Mouse (Mus musculus): ENCODE measurements around the gene Nubp2. TPM values are rescaled to one million over a fixed set of nuclear protein-coding genes. Genes with fewer than 3 reads are reported as not detected.

Nubp2 gene
- 35.0 and 44.2 TPM in 2 replicates for polyA plus RNA-seq (2012; rRNA removed; ENCODE audit: low replicate concordance)

DNA sequence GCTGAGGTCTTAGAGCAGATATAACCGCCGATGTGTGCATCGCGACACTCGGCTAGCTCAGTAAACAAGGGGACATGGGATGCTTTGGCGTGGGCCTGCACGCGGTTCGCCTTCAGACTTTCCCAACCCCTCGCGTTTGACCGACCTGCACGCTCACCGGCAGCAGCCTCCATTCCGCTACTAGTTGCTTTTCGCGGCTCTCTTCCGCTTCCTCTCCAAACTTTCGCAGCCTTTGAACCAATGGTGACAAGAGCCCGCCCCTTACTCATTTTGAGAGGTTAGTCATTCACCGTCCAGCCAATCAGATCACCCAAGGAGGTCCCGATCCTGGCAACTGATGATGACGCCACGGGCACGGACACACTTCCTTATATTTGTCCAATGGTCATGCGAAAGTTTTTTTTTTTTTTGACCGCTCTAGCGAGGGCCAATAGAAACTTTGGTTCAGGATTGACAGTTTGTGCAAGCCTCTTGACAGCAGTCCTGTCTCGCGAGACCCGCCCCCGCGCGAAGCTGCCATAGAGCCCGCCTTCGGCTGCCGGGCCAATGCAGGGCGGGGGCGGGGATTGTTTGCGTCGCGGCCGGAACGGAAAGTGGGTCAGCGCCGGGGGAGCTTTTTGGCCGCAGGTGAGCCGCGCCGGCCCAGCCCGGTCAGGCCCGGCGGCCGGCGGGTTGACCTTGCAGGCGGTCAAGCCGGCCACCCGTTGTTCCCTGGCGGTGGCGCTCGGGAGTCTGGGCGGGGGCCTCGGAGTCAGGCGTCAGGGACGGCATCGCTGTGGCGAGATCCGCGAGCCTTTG lies at the start of gene Nubp2, which contains the start of gene Spsb3:
Gene Nubp2, minus strand, starts transcription at position 216 of the 798 bp plus-strand sequence.
Gene Spsb3, plus strand, starts transcription at position 510 of the 798 bp plus-strand sequence.

DNA sequence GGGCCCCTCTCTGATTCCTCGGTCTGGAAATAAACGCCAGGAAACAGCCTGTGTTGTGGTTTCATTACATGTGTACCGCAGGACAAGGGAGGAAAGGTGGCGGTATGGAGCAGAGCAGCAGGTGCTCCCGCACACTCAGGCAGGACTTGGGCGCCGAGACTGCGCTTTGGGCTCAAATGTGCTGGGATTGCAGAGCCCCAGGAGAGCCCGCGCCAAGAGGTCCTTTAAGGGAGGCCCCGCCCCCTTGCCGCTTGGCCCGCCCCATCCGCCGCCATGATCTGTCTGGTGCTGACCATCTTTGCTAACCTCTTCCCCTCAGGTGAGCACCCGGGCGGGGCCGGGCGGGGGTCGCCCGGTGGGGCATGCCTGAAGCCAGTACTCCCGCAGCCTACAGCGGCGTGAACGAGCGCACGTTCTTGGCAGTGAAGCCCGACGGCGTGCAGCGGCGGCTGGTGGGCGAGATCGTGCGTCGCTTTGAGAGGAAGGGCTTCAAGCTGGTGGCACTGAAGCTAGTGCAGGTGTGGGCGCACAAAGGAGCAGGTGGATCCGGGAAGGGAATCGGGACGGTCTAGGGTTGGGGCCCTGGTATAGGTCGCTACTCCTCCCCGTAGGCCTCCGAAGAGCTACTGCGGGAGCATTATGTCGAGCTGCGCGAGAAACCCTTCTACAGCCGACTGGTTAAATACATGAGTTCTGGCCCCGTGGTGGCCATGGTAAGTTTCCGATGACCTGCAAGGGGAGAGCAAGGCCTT lies 10.3 kb upstream of the Nubp2 start, which contains the start of gene Nme3:
Gene Nme3, plus strand, starts transcription at position 260 of the 752 bp plus-strand sequence.

DNA sequence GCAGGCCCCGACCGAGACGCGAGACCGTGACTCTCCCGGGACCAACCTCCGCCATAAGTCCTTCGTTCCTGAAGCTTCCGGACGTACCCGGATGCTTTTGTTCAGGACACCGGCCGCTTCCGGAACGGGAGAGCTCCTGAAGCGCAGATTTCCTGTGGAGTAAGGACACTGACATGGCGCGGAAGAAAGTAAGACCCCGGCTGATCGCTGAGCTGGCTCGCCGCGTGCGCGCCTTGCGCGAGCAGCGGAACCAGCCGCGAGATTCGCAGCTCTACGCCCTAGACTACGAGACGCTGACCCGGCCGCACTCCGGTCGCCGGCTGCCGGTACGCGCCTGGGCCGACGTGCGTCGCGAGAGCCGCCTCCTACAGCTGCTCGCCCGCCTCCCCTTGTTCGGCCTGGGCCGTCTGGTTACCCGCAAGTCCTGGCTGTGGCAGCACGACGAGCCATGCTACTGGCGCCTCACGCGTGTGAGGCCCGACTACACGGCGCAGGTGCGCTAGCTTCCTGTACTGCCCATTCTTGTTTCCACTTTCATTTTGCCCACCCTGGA lies 8.9 kb upstream of the Nubp2 start, which contains the start of the genes Eme2 and Mrps34:
Gene Eme2, minus strand, starts transcription at position 93 of the 553 bp plus-strand sequence.
Gene Mrps34, plus strand, starts transcription at position 122 of the 553 bp plus-strand sequence.

DNA sequence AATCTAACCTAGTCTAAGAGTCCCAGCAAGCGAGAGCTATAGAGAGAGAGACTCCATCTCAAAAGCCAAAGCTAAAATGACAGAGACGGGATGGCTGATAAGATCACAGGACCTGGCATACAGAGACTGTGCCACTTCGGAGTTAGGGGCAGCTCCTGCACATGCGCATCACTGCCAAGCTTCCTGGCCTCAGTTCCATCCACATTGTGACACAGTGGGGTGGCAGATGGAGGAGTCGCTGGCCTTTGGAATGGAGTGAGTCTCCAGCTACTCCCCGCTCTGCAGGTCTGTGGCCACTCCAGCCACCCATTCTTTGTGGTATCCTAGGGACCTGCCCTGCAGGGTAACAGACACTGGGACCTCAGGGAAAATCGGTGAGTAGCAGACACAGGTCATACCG lies 20.4 kb downstream of the Nubp2 start, which contains the start of gene Igfals:
Gene Igfals, plus strand, starts transcription at position 222 of the 400 bp plus-strand sequence.

DNA sequence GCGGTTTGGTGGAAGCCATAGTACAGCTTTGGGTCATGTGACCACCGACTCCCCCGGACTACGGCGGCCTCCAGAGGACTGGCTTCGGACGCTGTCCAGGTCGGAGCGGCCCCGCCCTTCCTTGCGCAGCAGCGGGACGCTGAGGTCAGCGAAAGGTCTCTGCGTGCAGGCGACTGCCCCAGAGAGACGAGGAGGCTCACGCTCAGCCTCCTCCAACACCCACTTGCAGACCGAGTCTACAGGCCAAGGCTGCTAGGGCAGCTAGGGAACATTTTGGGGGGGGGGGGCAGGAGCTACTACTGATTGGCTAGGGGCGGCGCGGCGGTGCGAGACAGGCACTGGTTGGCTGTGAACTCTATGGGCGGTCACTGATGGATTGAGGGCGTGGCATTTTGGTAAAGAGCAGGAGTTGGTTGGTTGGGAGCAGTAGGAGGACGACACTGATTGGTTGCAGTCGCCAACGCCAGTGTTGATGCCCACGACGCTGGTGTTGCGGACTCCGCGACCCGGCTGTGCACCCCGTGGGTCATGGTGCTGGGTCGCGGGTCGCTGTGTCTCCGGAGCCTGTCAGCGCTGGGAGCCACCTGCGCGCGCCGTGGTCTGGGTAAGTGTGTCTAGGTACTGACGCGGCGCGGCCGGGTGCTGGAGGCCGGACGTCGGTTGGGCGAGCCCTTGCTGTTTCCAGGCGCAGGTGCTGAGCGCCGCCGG lies 35.9 kb downstream of the Nubp2 start, which contains the start of gene Fahd1:
Gene Fahd1, minus strand, starts transcription at position 300 of the 708 bp plus-strand sequence.

DNA sequence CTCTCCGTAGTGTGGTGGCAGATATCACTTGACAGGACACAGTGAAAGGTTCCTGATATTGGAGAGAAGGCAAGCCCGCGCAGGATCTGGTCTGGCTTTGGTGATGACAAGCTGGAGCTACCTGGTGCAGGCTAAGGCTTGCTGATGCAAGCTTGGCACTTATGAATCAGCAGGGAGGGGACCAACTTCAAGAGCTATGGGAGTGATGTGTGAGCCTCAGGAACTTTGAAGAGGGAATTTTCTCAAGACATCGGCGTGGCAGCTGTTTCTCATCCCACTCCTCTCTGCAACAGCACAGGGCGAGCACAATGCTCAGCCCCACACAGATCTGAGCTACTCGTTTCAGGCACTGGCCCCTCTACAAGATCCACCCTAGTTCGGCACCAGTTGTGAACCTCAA lies 46.3 kb downstream of the Nubp2 start, which contains the start of gene Hagh:
Gene Hagh, plus strand, starts transcription at position 302 of the 400 bp plus-strand sequence.

Other genes starting within 250 kb of the Nubp2 start
- 101 and 134 TPM in 2 replicates for gene Slc9a3r2, start 236.0 kb downstream of the Nubp2 start, polyA plus RNA-seq (2012; rRNA removed; ENCODE audit: low replicate concordance)
- 1.4 TPM in 2 replicates for gene Npw, start 227.9 kb downstream of the Nubp2 start, polyA plus RNA-seq (2012; rRNA removed; ENCODE audit: low replicate concordance)
- 81.2 and 105 TPM in 2 replicates for gene Zfp598, start 216.7 kb downstream of the Nubp2 start, polyA plus RNA-seq (2012; rRNA removed; ENCODE audit: low replicate concordance)
- 0.53 and 0.68 TPM in 2 replicates for gene Syngr3, start 196.4 kb downstream of the Nubp2 start, polyA plus RNA-seq (2012; rRNA removed; ENCODE audit: low replicate concordance)
- 19.5 and 47.8 TPM in 2 replicates for gene Gfer, start 190.2 kb downstream of the Nubp2 start, polyA plus RNA-seq (2012; rRNA removed; ENCODE audit: low replicate concordance)
- gene Noxo1, start 190.1 kb downstream of the Nubp2 start, polyA plus RNA-seq (2012; rRNA removed; ENCODE audit: low replicate concordance) = 15.3 and 20.5 TPM in 2 replicates
- 68.7 and 69.0 TPM in 2 replicates for gene Tbl3, start 178.7 kb downstream of the Nubp2 start, polyA plus RNA-seq (2012; rRNA removed; ENCODE audit: low replicate concordance)
- 0.29 and 0.32 TPM in 2 replicates for gene Rnf151, start 168.3 kb downstream of the Nubp2 start, polyA plus RNA-seq (2012; rRNA removed; ENCODE audit: low replicate concordance)
- gene Rps2, start 168.2 kb downstream of the Nubp2 start, polyA plus RNA-seq (2012; rRNA removed; ENCODE audit: low replicate concordance) = 3,623 and 3,713 TPM in 2 replicates
- 314 and 333 TPM in 2 replicates for gene Ndufb10, start 161.9 kb downstream of the Nubp2 start, polyA plus RNA-seq (2012; rRNA removed; ENCODE audit: low replicate concordance)
- gene Rpl3l, start 158.5 kb downstream of the Nubp2 start, polyA plus RNA-seq (2012; rRNA removed; ENCODE audit: low replicate concordance) = 0.10 and 83.4 TPM in 2 replicates
- gene Msrb1, start 149.7 kb downstream of the Nubp2 start, polyA plus RNA-seq (2012; rRNA removed; ENCODE audit: low replicate concordance) = 103 and 146 TPM in 2 replicates
- gene Hs3st6, start 133.4 kb downstream of the Nubp2 start, polyA plus RNA-seq (2012; rRNA removed; ENCODE audit: low replicate concordance) = 20.7 and 49.9 TPM in 2 replicates
- gene Meiob, start 82.1 kb downstream of the Nubp2 start, polyA plus RNA-seq (2012; rRNA removed; ENCODE audit: low replicate concordance) = 0.16 TPM in 1 of 2 replicates, not detected in the other
- 160 and 221 TPM in 2 replicates for gene Hagh, start 46.2 kb downstream of the Nubp2 start, polyA plus RNA-seq (2012; rRNA removed; ENCODE audit: low replicate concordance)
- gene Fahd1, start 36.0 kb downstream of the Nubp2 start, polyA plus RNA-seq (2012; rRNA removed; ENCODE audit: low replicate concordance) = 13.5 and 15.0 TPM in 2 replicates
- gene Igfals, start 20.4 kb downstream of the Nubp2 start, polyA plus RNA-seq (2012; rRNA removed; ENCODE audit: low replicate concordance) = 66.4 and 103 TPM in 2 replicates
- gene Spsb3, start 294 bp upstream of the Nubp2 start, polyA plus RNA-seq (2012; rRNA removed; ENCODE audit: low replicate concordance) = 84.0 and 161 TPM in 2 replicates
- 35.4 and 48.3 TPM in 2 replicates for gene Eme2, start 8.7 kb upstream of the Nubp2 start, polyA plus RNA-seq (2012; rRNA removed; ENCODE audit: low replicate concordance)
- 108 and 263 TPM in 2 replicates for gene Mrps34, start 8.8 kb upstream of the Nubp2 start, polyA plus RNA-seq (2012; rRNA removed; ENCODE audit: low replicate concordance)
- gene Nme3, start 10.2 kb upstream of the Nubp2 start, polyA plus RNA-seq (2012; rRNA removed; ENCODE audit: low replicate concordance) = 50.7 and 54.5 TPM in 2 replicates
- gene Mapk8ip3, start 50.6 kb upstream of the Nubp2 start, polyA plus RNA-seq (2012; rRNA removed; ENCODE audit: low replicate concordance) = 128 and 130 TPM in 2 replicates
- 5.4 and 11.3 TPM in 2 replicates for gene Jpt2, start 74.3 kb upstream of the Nubp2 start, polyA plus RNA-seq (2012; rRNA removed; ENCODE audit: low replicate concordance)
- 17.1 and 23.3 TPM in 2 replicates for gene Cramp1l, start 129.4 kb upstream of the Nubp2 start, polyA plus RNA-seq (2012; rRNA removed; ENCODE audit: low replicate concordance)
- gene Ift140, start 129.7 kb upstream of the Nubp2 start, polyA plus RNA-seq (2012; rRNA removed; ENCODE audit: low replicate concordance) = 14.5 and 16.9 TPM in 2 replicates
- gene Tmem204, start 197.2 kb upstream of the Nubp2 start, polyA plus RNA-seq (2012; rRNA removed; ENCODE audit: low replicate concordance) = 39.7 and 51.0 TPM in 2 replicates
- gene Telo2, start 229.6 kb upstream of the Nubp2 start, polyA plus RNA-seq (2012; rRNA removed; ENCODE audit: low replicate concordance) = 25.0 and 25.6 TPM in 2 replicates
- 0.20 TPM in 1 of 2 replicates, not detected in the other for gene Ptx4, start 234.4 kb upstream of the Nubp2 start, polyA plus RNA-seq (2012; rRNA removed; ENCODE audit: low replicate concordance)
- 37.0 and 43.4 TPM in 2 replicates for gene Clcn7, start 247.0 kb upstream of the Nubp2 start, polyA plus RNA-seq (2012; rRNA removed; ENCODE audit: low replicate concordance)

All from mammary gland, adult 2 months (tissue).